Mouse (Mus musculus) liver, postnatal 0 days (tissue): ENCODE results near the gene Mbnl2. TPM values are rescaled to one million over a fixed set of nuclear protein-coding genes. Genes with fewer than 3 reads are reported as not detected.
A peak's percentile ranks its signal among the peaks of the same experiment; 100 is the strongest.

Experiments used
- ATAC-seq: fragments of 200-750 bp; cut with Nextera tagmentation; 2 replicates; pipeline ENCODE4 v1.8.0; 2017; ENCODE audit warnings: mild to moderate bottlenecking, moderate library complexity
- DNase-seq: peaks from one replicate; pipeline ENCODE4 v3.0.0-alpha.2; 2016
- H3K27ac ChIP-seq: fragments of 300-500 bp; sonication (generic); 2 replicates; pipeline ENCODE4 v1.5.1; 2014; ENCODE audit warnings: antibody characterized with exemption, moderate library complexity, mild to moderate bottlenecking, low read depth
- H3K27me3 ChIP-seq: fragments of 300-500 bp; sonication (generic); 2 replicates; pipeline ENCODE4 v1.6.1; 2014; ENCODE audit warnings: low read length, control low read depth, mixed read lengths; ENCODE audit not compliant: insufficient read depth
- H3K36me3 ChIP-seq: fragments of 300-500 bp; sonication (generic); replicated peaks from 2 replicates; pipeline ENCODE4 v1.6.1; 2014; ENCODE audit warnings: mild to moderate bottlenecking, control low read depth, low read length, moderate library complexity, mixed read lengths; ENCODE audit not compliant: insufficient read depth
- H3K4me1 ChIP-seq: fragments of 300-500 bp; sonication (generic); 2 replicates; pipeline ENCODE4 v1.6.1; 2014; ENCODE audit warnings: antibody characterized with exemption, mild to moderate bottlenecking, control low read depth; ENCODE audit not compliant: insufficient read depth
- H3K4me2 ChIP-seq: fragments of 300-500 bp; sonication (generic); 2 replicates; pipeline ENCODE4 v1.6.1; 2014; ENCODE audit warnings: low read depth, mild to moderate bottlenecking, low read length, moderate library complexity, mixed read lengths
- H3K4me3 ChIP-seq: fragments of 300-500 bp; sonication (generic); 2 replicates; pipeline ENCODE4 v1.5.1; 2014; ENCODE audit warnings: low read depth, low read length
- H3K9ac ChIP-seq: fragments of 300-500 bp; sonication (generic); replicated peaks from 2 replicates; pipeline ENCODE4 v1.6.1; 2014; ENCODE audit warnings: mild to moderate bottlenecking, moderate library complexity
- H3K9me3 ChIP-seq: fragments of 300-500 bp; sonication (generic); 2 replicates; pipeline ENCODE4 v1.6.1; 2016; ENCODE audit warnings: mild to moderate bottlenecking, control low read depth, low read length, mixed read lengths
- CTCF ChIP-seq: sonication (generic); IDR thresholded peaks from 2 replicates; pipeline ENCODE4 v1.5.1; 2016; ENCODE audit warnings: antibody characterized with exemption, low read depth
- EP300 ChIP-seq: IDR thresholded peaks from 2 replicates; pipeline ENCODE4 v1.6.1; 2016; ENCODE audit warnings: antibody characterized with exemption, low read depth, mild to moderate bottlenecking
- WGBS: fragments of 180-500 bp; shearing (Covaris S2); extraction: QIAGEN DNeasy Blood & Tissue Kit; methylation state at CpG from one replicate; pipeline ENCODE4 v1.1.7; 2014; ENCODE audit not compliant: insufficient replicate concordance; 5-methylcytosine and 5-hydroxymethylcytosine counted together
- polyA plus RNA-seq: library from polyadenylated mRNA; unstranded; fragments of >200 nt; fragmentation: Nextera tagmentation; extraction: Ambion mirVana; gene quantifications from 2 replicates; pipeline ENCODE4 v1.2.1, GENCODE M21; 2015

Gene Mbnl2
- polyA plus RNA-seq, 1 experiment from 2014 or later: 16.9 TPM

DNA sequence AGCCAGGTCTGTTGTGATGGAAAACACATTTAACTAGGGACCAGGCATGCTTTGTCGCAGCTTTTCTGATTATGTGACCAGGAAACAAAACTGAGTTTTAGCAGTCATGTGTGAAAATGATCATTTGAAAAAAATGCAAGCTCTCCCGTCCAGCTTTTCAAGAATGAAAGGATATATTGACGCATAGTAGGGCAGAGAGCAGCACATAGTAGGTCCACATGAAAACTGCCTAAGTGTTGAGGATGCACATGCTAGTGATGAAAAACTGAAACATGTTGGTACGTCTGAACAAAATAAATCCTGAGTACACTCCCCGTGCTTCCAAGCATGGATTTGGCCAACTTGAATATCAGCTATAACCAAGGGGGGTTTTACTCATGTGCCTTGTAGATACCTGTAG is 109.1 kb downstream of the Mbnl2 start:
- ATAC-seq: no peak
- Histone ChIP-seq H3K4me1 (peaks cover 15% of the 10 kb centered on the region), H3K27ac (no peak overlapping the region), H3K9me3 (no peaks in the 10 kb centered on the region), H3K4me2 (no peak overlapping the region), H3K27me3 (no peaks in the 10 kb centered on the region), H3K4me3 (no peak overlapping the region), H3K36me3 (peaks cover 4% of the 10 kb centered on the region), H3K9ac (no peak overlapping the region)
- TF ChIP-seq EP300 (no peak), CTCF (no peak)
- no peak for DNase-seq
- WGBS: 83% methylated on average over 5 of the region's 5 CpGs

DNA sequence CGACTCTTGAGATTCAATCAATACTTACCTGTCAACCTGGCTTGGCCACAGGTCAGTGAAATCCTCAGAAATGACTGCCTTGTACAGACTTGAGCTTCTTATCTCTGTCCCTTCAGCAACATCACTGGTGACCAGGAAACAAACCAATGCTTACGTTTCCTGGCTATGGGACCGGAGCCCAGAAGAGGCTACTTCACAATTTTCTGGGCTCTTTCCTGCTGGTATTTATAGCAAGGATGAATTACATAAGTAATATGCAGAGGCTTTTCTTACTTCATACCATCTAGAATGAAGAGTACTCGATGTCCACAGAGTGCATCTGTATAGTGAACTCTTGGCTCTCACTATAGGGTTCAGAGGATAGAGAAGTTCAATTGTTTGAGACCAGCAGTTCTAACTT is 111.8 kb downstream of the Mbnl2 start:
- Histone ChIP-seq H3K27me3 (no peaks in the 10 kb centered on the region), H3K9ac (no peak overlapping the region), H3K4me3 (no peak overlapping the region), H3K4me1 (peaks cover 8% of the 10 kb centered on the region; the same call in 1 of the 2 replicates), H3K4me2 (no peak overlapping the region), H3K36me3 (peaks cover 19% of the 10 kb centered on the region), H3K9me3 (no peaks in the 10 kb centered on the region), H3K27ac (no peak overlapping the region)
- 38% methylated on average over 4 of the region's 4 CpGs for WGBS
- DNase-seq: no peak
- TF ChIP-seq CTCF (no peak), EP300 (0 out of 2 replicates have a peak, but pooled peaks have one; percentile 25)
- no peak for ATAC-seq

DNA sequence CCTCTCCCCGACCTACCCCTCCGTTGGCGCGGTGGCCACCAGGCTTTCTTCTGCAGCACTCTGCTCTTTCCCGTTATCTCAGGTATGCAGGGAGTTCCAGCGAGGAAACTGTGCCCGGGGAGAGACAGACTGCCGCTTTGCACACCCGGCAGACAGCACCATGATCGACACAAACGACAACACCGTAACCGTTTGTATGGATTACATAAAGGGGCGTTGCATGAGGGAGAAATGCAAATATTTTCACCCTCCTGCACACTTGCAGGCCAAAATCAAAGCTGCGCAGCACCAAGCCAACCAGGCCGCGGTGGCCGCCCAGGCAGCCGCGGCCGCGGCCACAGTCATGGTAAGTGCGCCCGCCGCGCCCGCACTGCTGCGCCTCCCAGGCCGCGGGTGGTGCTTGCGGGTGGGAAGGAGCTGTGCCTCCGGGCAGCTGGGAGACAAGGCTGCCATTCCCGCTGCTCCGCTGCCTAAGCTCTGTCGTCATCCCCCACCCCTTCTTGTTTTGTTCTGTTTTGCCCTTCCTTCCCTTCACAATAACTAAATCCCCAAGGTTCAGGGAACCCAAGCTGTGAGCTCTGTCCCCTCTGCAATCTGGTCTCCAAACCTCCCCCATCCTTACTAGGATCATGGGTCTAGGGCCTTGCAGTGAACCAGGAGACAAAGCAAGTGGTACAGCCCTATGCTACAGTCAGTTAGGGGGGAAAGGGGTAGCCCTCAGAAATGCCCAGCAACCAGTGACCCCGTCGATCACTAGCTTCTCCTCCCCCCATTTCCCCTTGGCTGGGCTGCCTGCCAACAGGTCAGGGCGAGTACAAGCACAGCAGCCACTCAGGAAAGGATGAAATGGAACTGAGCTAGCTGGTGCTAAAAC is 113.6 kb downstream of the Mbnl2 start:
- H3K4me3 ChIP-seq: no peak overlapping the region
- H3K4me2 ChIP-seq: peak overlapping the region; percentile 64
- H3K4me1 ChIP-seq: peaks cover 8% of the 10 kb centered on the region; the same call in 1 of the 2 replicates
- ATAC-seq (peak; percentile 71), DNase-seq (peak; percentile 60)
- H3K36me3 ChIP-seq: peaks cover 19% of the 10 kb centered on the region
- no peak for TF ChIP-seq CTCF
- no peak for TF ChIP-seq EP300
- H3K27me3 ChIP-seq: no peaks in the 10 kb centered on the region
- H3K9me3 ChIP-seq: no peaks in the 10 kb centered on the region
- peak overlapping the region; percentile 57 for H3K9ac ChIP-seq
- H3K27ac ChIP-seq: 0 out of 2 replicates have a peak overlapping the region, but pooled peaks have one; percentile 34
- 46% methylated on average over 38 of the region's 38 CpGs for WGBS

DNA sequence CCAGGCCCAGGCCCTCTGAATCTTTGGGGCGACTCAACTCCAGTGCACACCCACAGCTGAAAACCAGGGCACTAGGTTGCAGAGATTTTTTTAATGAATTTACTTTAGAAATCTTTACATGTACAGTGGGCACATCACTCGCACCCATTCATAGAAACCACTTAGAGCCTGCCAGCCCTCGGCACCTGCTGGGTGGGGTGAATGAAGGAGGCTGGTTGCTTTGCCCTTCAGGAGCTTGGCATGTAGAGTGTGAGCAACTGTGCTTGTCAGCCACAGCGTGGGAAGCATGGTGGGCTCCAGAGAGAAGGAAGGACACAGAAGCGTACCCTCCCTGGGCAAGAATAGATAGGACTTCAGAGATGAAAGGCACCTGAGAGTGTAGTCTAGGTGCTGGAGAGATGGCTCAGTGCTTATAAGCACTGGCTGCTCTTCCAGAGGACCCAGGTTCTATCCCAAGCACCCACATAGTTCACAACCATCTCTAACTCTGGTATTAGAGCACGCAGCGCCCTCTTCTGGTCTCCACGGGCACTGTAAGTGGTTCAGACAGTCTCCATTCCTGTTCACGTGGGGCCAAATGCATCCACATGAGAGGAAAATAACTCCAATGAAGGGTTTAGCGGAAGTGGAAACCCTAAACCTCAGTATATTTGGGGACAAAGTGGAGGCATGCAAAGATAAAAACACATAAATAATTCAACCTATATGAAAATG is 114.9 kb downstream of the Mbnl2 start:
- 80% methylated on average over 10 of the region's 10 CpGs for WGBS
- Histone ChIP-seq H3K9ac (no peak overlapping the region), H3K27me3 (no peaks in the 10 kb centered on the region), H3K4me2 (no peak overlapping the region), H3K9me3 (no peaks in the 10 kb centered on the region), H3K4me3 (no peak overlapping the region), H3K27ac (no peak overlapping the region), H3K4me1 (peaks cover 8% of the 10 kb centered on the region; the same call in 1 of the 2 replicates), H3K36me3 (peaks cover 25% of the 10 kb centered on the region)
- TF ChIP-seq CTCF: peak; percentile 45
- no peak for TF ChIP-seq EP300
- DNase-seq (no peak), ATAC-seq (no peak)

DNA sequence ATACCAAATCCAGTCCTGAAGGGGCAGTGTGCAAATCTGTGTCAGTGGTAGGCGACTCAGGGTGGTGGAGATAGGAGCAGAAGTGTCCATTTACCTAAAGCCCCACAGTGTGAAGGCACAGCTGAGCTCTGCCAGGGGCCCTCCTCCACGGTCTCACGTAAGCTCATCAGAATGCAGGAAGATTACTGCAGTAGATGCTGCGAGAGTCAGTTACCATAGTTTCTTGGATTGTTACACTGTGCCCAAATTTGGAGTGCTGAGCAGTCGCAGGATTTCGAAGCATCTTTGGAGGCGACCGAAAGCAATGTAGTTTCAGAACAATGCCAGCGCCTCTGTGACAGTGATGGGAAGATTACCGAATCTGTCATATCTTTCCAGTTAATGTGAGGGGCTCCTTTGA is 116.2 kb downstream of the Mbnl2 start:
- WGBS: 80% methylated on average over 10 of the region's 10 CpGs
- H3K4me1 ChIP-seq: peaks cover 8% of the 10 kb centered on the region; the same call in 1 of the 2 replicates
- peaks cover 32% of the 10 kb centered on the region for H3K36me3 ChIP-seq
- no peak overlapping the region for H3K4me2 ChIP-seq
- ATAC-seq: no peak
- H3K9ac ChIP-seq: no peak overlapping the region
- no peak for TF ChIP-seq EP300
- TF ChIP-seq CTCF: no peak
- no peak overlapping the region for H3K4me3 ChIP-seq
- no peaks in the 10 kb centered on the region for H3K9me3 ChIP-seq
- no peak for DNase-seq
- H3K27ac ChIP-seq: no peak overlapping the region
- H3K27me3 ChIP-seq: no peaks in the 10 kb centered on the region

GRCm38 (mm10) chr14:120392441-120392840 is 117.0 kb downstream of the Mbnl2 start:
- Histone ChIP-seq H3K4me3 (no peak overlapping the region), H3K36me3 (peaks cover 32% of the 10 kb centered on the region), H3K27me3 (no peaks in the 10 kb centered on the region), H3K4me2 (no peak overlapping the region), H3K4me1 (peaks cover 3% of the 10 kb centered on the region; the same call in 1 of the 2 replicates), H3K27ac (no peak overlapping the region), H3K9me3 (no peaks in the 10 kb centered on the region), H3K9ac (no peak overlapping the region)
- TF ChIP-seq EP300 (no peak), CTCF (no peak)
- ATAC-seq (no peak), DNase-seq (no peak)
- 83% methylated on average over 9 of the region's 9 CpGs for WGBS
